Mouse (Mus musculus) kidney, adult 11 months (tissue): Measurements from ENCODE around the gene Adora2a.
A peak's percentile ranks its signal among the peaks of the same experiment; 100 is the strongest.
"Not testable (repeated sequence)": the region's sequence is repeated elsewhere in the genome, so short reads cannot be mapped to it uniquely, and the experiment has no call there.

Source experiments
- DNase-seq: peaks from one replicate; pipeline ENCODE4 v3.0.0; 2022

Gene Adora2a

DNA sequence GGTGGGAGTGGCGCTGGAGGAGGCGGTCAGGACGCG lies at the start of gene Adora2a:
TSS of gene Adora2a (plus strand) at position 6 of the 36 bp plus-strand sequence.
- DNase-seq: no peak

DNA sequence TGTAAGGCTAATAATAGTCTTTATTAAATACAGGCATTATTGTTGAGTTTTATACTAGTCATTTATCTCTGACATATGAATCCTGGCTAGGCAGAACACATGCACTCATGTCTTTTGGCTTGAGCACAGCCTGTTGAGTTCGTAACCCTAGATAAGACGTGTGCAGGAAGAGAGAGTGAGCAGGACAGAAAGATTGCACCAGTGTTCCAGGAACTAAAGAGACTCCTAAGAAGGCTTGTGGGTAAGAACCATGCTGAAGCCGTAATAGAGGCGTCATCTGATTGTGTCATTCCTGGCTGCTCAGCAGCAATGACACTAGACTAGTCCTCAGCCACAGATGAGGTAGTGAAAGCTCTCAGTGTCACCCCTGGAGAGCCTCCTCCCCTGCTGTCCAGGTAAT lies 43.7 kb upstream of the Adora2a start:
- DNase-seq: no peak

DNA sequence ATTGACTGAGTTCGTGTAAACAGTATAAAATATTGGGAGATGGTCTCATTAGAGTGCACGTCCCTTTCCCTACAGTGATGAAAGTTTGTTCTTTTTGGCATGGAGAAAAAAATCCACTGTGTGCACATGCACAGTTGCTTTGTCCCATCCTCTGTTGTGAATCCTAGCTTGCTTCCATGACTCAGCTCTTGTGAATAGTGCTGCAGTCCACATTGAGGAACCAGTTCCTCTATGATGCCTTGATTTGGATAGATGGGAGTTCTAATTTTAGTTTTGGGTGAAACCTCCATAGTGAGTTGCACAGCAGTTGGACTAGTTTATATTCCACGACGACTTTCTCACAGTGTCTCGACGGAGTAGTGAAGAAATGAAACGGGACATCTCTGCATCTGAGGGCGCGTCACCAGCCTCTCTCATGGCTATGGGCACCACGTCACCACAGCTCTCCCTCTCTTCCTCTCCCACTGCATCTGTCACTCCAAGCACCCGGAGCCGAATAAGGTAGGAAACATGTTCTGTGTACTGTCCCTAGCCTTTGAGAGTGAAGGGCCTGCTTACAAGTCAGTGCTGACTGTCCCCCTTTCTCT lies 40.2 kb upstream of the Adora2a start:
- no peak for DNase-seq

DNA sequence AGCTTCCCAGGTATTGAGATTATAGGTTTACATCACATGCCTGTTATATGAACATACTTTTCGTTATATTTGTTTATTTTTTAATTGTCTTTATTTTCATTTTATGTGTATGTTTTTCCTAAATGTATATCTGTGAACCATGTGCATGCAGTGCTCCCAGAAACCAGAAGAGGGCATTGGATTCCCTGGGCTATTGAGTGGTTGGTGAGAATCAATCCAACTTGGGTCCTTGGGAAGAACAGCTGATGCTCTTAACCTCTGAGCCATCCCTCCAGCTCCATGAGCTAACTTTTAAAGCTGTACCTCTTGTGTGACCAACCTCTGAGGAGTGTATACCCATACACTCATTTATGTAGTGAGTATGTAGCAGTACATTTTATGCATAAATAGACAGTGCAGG lies 39.2 kb upstream of the Adora2a start:
- no peak for DNase-seq

DNA sequence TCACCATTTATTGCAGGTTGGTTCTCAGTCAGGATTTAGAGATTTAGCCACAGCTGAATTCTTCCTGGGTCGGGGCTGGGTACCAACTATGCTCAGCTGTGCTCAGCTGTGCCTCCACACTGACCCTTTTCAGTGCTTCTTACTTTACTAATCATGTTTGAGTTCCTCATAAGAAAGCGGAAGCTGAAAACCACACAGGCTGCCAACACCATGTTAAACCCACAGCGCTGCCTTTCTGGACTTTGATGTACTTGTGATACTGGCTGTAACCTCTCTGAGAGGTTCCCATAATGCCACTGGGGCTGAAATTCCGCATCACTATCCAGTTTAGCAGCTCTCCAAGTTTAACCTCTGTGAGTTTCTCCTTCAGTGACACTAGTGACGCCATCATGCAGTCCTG lies 34.0 kb upstream of the Adora2a start:
- DNase-seq: no peak

DNA sequence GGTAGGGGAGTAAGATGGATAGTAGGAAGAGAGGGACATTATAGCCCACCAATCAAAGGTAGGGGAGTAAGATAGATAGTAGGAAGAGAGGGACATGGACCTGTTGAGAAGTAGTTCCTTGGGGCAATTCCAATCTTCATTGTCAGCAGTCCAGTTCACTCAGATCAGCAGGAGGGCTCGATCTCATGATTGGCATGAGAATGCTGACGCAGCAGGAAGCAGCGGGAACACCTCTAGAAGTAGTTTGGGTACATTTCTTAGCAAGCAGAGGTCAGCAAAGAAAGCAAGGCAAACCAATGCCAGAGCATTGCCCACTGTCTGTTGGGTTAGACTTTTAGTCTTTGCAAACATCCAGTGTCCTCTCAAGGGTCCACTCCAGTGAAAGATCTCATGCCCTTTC lies 32.9 kb upstream of the Adora2a start:
- DNase-seq: no peak

DNA sequence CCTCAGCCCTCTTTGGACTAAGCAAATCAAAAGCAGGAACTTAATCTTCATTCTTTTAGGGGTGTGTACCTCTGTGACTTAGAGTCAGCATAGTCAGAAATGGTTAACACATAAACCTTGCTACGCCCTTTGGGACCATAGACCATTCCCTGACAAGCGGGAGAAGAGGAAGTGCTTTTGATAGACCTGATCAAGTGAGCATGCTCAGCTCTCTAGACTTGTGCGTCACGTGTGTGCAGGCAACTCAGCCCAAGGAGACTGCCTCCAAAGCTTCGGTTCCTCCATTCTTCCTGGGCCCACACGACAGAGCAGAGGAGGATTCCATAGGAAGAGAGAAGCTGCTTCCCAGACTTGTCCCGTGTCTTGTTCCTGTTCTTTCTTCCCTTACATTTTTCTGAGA lies 28.1 kb upstream of the Adora2a start:
- peak; percentile 45 for DNase-seq

DNA sequence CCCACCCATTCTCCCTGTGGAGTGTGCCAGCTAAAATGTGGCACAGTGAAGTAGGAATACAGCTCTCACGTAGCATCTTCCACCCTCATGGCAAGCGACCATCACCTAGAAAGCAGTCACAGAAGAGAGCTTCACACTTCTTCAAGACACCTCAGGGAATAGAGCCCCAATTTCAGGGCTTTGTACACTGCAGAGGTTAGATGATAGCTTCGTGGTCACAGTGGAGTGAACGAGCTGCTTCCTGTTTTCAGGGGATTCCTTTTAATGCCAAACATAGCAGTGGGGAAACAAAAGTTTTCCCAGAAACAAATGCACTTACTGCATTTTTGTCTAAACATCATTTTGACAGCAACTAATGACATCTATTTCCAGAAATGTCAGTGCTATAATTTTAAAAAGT lies 27.3 kb upstream of the Adora2a start:
- no peak for DNase-seq

DNA sequence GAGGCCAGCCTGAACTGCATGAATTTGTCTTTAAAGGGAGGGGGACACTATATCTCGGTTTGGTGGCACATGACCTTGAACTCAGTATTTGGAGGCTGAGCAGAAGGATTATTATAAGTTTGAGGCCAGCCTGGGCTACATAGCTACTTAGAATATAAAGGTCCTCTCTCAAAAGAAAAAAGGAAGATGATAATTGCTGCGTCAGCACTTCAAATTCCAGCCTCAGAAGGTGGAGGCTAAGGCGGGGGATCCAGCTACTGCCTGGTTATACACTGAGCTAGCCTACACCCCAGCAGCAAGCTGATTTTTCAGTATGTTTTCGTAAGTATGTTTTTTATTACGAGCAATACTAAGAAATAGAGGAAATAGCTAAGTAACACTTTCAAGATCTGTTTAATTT lies 26.0 kb upstream of the Adora2a start:
- no peak for DNase-seq

DNA sequence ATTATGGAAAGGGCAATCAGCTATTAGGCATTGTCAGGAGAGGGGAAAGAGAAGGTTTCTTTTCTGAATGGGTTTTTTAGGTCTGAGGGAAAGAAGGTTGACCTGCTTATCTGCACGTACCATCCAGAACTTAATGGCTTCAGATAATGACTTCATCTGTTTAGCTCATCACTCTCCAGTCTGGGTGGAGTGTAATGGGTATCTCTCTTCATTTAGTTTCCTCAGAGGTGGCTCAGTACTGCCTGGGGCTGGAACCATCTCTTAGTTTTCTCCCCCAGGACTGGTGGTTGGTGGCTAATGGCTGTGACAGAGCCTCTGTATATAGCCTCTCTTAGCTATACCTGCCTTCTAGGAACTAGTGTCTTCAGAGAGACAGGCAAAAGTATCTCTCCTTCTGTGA lies 25.3 kb upstream of the Adora2a start:
- DNase-seq: no peak

DNA sequence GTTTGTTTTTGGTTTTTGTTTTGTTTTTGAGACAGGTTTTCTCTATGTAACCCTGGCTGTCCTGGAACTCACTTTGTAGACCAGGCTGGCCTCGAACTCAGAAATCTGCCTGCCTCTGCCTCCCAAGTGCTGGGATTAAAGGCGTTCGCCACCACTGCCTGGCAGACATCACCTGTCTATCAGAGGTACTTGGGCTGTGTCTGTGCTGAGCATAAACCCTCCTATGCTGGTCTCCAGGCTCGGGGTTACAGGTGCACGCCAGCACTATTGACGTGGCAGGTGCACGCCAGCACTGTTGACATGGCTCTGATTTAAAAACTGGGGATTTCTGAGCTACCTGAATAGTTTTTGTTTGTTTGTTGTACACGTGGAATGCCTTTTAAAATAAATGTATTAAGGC lies 24.5 kb upstream of the Adora2a start:
- not testable (repeated sequence) for DNase-seq

DNA sequence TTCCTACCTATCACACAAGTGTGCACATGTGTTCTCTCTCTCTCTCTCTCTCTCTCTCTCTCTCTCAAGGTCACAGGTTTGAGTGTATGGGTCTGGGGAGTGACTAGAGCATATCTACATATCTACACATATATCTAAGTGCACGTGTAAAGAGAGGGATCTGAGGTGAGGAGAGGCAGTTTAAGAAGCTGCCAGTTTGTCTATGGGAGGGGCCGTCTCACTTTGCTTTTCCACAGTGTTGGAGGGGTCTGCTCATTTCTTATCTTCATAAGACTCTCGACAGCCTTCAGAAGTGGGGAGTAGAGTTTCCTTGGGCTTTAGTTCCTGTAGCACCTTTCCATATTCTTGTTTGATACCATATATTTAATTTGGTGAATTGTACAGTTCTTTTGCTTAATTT lies 23.4 kb upstream of the Adora2a start:
- DNase-seq: no peak

DNA sequence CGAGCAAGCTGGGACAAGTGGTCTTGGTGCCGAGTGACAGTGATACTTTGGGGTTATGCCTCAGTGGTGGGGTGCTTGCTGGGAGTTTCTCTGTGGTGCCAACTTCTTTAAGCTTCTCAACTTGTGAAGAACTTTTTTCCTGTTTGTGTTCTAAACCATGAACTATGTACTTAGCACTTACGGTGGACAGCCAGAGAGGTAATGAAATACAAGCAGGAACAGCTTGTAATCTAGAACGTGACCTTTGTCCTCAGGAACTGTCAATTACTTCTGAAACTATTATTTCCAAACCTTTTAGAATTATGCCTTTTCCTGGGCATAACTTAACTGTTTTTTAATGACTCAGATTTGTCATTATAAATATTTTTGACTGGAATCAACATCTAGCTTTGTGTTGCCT lies 22.3 kb upstream of the Adora2a start:
- DNase-seq: no peak

DNA sequence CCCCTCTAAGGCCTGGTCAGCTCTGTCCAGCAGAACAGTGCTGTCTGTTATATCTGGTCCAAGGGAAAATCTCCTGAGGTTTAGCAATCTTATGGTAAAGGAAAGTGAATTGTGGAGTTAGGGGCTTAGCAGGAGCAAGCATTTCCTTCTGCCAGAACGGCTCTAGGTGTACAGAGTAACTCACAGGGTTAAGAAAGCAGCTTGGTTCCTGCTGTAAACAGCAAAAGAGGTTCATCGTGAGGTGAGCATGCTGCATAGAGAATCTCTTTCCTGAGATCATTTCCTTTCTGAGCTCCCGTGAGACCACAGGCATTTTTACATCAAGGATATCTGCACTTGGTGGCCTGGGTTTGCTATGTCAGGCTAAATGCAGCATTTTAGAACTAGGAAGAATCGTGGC lies 21.8 kb upstream of the Adora2a start:
- no peak for DNase-seq

DNA sequence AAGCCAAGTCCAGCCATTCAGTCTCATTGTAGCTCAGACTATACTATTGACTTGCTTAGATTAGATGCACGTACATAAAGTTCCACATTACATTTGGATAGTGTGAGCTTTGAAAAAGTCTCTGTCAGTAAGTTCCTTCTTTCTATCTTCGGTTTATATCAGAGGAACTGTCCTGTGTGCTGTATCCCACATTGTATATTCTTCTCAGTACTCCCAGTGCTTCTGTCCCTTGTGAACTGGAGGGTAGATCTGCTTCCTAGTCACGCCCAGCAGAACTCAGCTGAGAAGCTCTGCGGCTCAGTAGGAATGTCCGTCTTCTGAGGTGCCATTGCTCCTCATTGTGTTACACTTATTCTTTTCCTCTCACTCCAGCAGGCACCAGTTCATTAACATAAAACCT lies 18.1 kb upstream of the Adora2a start:
- no peak for DNase-seq

DNA sequence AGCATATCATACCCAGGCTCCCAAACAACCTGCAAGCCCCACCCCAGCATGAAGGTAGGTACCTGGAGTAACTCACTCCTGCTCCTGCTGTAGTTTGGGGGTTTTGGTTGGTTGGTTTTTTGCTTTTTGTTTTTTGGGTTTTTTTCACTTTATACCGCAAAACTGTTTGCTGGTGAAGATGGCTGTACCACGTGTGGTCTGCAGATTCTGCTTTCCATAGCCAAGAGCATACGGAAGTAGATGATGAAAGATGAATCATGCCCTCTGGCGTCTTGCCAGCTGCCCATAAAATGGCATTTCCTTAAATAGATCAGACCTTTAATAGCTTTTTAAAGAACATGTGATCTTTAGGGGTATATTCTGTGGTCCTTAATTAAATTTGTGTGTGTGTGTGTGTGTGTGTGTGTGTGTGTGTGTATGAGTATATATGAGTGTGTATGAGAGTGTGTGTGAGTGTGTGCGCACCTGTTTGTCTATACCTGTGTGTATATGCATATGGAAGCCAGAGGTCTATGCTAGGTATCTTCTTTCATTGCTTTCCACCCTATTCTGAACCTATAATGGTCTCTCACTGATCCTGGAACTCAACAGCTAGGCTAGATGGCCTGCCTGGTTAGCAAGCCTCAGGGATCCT lies 16.8 kb upstream of the Adora2a start:
- peak; percentile 56 for DNase-seq

DNA sequence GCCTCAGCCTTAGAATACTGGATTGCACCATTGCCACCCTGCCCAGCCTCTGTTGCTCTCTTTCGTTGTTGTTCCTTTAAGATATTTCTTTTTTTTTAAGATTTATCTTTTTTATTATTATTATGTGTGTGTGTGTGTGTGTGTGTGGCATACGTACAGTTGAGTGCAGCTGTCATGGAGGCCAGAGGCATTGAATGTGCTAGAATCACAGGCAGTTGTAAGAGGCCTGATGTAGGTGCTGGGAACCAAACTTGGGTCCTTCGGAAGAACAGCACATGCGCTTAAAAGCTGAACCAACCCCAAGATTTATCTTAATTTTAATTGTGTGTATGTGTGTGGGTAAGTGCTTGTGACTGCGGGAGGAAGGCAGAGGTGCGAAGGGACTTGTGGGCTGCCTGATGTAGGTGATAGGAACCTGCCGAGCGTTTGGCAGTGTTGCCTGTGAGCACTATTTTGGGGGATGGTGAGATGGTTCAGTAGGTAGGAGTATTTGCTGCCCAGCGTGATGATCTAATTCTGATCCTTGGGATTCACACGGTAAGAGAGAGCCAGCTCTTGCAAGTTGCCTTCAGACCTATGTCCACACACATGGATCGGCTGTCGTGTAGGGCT lies 15.4 kb upstream of the Adora2a start:
- no peak for DNase-seq

DNA sequence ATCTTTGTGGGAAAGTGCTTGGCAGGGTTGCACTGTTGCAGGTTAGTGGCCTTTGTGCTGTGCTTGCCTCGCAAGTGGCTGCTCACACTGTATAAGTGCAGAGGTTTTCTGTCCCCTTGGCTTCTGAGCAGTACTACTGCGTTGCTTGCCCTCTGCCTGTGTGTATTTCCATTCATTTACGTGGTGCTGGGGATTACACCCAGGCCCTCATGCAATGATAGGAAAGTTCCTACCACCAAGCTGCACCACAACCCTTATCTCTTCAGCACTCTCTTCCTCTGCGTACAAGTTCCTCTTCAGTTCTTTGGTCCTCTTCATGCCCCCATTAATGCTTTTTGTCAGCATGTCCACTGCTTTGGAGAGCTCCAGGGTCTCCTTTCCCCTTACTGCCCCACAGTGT lies 14.7 kb upstream of the Adora2a start:
- DNase-seq: no peak

DNA sequence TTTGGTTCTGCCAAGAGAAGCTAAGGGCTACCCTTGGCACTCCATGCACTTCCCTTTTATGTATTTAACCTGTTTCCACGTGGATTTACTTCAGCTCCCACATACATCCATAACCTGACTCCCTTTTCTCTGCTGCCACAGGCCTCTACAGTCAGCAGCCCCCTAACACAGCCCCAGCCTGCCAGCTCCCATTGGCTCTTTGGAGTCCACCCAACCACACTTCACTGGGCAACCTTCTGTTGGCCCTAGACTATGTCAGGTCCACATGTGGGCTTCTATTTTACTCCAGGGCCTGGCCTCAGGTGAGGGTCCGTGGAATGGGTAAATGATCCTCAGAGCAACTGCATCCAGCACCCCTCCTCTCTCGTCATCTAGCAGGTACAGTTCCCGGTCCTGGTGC lies 14.1 kb upstream of the Adora2a start:
- DNase-seq: no peak

DNA sequence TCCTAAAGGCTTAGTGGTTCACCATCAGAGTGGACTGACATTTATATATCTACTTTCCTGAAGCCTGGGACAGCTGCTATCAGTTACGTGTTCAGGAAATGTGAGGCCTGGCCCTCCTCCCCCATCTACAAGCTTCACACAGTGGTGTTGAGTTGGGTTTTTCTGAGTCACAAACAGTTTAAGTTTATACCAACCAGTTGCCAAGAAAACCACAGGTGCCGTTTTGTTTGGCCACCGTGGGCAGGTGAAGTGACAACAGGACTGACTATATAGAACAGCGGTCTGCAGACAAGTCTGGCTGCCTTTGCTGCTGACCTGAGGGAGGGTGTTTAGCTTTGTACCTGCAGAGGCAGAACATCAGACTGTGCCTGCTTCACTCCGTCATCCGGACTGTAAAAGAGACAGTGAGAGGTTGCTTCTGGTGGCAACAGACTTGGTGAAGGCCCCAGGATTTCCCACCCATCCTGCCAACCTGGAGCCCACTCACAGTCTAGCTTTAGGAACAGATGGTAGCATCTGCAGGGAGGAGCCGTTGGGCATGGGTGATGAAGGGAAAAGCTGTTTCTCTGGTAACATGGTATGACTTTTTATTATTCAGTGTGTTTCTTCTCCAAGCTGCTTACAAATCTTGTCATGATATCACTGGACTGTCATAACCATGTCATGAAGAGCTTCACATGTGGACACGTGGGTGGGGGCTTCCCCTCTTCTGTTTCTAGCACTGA lies 13.2 kb upstream of the Adora2a start:
- no peak for DNase-seq

DNA sequence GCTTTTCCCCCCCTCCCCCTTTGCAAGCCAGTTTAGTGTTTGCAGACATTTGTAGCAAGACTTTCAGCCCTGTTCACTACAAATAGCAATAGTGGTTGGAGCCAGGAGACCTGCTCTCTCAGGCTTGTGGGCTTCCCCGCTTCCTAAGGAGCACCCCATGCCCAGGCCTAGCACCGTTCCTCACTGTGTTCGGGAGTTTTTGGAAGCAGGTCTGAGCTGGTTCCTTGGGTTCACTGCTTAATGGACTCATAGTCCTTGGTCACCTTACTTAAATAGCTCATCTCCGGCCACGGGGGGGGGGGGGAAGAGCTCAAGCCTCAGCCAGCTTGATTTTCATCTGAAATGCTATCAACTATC lies 12.7 kb upstream of the Adora2a start:
- DNase-seq: no peak

DNA sequence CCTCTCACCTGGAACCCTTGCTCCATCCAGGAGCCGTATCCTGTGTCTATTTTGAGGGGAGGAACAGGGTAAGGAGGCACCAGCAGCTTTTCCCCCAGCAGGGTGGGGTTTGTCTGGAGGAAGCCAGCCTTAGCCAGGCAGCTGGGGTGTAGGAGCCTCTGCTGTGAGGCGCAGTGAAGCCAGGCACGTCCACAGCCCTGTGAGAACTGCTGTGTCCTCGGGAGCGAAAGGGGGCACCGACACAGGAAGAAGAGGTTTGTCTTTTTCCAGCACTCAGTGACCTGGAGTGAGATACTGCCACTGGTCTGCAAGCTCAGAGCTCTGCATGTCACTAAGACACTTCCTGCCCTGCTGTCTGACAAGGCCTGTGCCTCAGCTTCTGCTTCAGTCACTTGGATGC lies 12.3 kb upstream of the Adora2a start:
- peak; percentile 33 for DNase-seq

DNA sequence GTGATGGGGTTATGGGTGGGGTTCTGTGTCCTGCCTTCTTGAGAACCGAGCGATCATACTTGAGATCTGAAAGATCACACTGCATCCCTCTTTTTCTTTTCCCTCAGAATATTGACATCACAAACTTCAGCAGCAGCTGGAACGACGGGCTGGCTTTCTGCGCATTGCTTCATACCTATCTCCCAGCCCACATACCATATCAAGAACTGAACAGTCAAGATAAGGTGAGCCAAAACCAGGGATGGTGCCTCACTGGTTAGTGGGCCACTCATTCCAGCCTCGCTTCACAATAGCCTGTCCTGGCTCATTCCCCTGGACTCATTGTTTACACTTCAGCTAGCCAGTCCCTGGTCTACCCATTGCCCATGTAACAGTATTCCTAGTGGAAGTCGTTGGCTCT lies 9.5 kb upstream of the Adora2a start:
- no peak for DNase-seq

DNA sequence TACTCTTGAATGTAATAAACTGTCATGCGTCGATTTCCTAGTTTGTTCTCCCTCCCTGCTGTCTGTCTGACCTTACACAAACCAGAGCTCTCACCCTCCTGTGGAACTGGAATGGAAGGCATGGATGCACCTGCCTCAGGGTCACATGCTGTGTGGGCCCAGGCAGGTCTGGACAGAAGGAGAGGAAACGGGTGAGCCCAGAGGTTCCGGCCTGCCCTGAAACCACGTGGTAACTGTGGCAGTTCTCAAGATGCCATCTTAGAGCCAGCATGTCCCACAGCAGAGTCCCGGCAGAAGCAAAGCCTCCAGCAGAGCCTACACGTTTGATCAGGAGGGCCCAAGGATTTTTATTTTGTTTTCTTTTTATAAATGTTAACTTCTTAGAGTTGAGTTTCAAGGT lies 4.3 kb upstream of the Adora2a start:
- DNase-seq: no peak
